Mouse (Mus musculus) forebrain, embryonic 10.5 days (tissue): ENCODE results near the gene Rptor. TPM values are rescaled to one million over a fixed set of nuclear protein-coding genes. Genes with fewer than 3 reads are reported as not detected.

Experiments used
- DNase-seq: peaks from one replicate; pipeline ENCODE4 v3.0.0-alpha.2; 2017; ENCODE audit warnings: low spot score; ENCODE audit errors: extremely low spot score
- H3K27ac ChIP-seq: fragments of 300-500 bp; sonication (generic); 2 replicates; pipeline ENCODE4 v1.5.1; 2016; ENCODE audit warnings: mild to moderate bottlenecking
- H3K27me3 ChIP-seq: fragments of 300-500 bp; sonication (generic); 2 replicates; pipeline ENCODE4 v1.6.1; 2016; ENCODE audit warnings: mild to moderate bottlenecking; ENCODE audit not compliant: poor library complexity, severe bottlenecking
- H3K36me3 ChIP-seq: fragments of 300-500 bp; sonication (generic); replicated peaks from 2 replicates; pipeline ENCODE4 v1.6.1; 2016; ENCODE audit warnings: mild to moderate bottlenecking, moderate library complexity
- H3K4me1 ChIP-seq: fragments of 300-500 bp; sonication (generic); 2 replicates; pipeline ENCODE4 v1.6.1; 2016
- H3K4me3 ChIP-seq: fragments of 300-500 bp; sonication (generic); 2 replicates; pipeline ENCODE4 v1.5.1; 2016; ENCODE audit warnings: mild to moderate bottlenecking, moderate library complexity
- H3K9me3 ChIP-seq: fragments of 300-500 bp; sonication (generic); 2 replicates; pipeline ENCODE4 v1.6.1; 2016; ENCODE audit warnings: mild to moderate bottlenecking, moderate library complexity
- WGBS: fragments of 180-500 bp; shearing (Covaris S2); methylation state at CpG from one replicate; pipeline ENCODE4 v1.1.7; 2016; 5-methylcytosine and 5-hydroxymethylcytosine counted together
- polyA plus RNA-seq: library from polyadenylated mRNA; unstranded; fragments of >200 nt; fragmentation: Nextera tagmentation; extraction: Ambion mirVana; gene quantifications from 2 replicates; pipeline ENCODE4 v1.2.1, GENCODE M21; 2016

Gene Rptor
- 12.8 and 13.0 TPM in 2 replicates for polyA plus RNA-seq

DNA sequence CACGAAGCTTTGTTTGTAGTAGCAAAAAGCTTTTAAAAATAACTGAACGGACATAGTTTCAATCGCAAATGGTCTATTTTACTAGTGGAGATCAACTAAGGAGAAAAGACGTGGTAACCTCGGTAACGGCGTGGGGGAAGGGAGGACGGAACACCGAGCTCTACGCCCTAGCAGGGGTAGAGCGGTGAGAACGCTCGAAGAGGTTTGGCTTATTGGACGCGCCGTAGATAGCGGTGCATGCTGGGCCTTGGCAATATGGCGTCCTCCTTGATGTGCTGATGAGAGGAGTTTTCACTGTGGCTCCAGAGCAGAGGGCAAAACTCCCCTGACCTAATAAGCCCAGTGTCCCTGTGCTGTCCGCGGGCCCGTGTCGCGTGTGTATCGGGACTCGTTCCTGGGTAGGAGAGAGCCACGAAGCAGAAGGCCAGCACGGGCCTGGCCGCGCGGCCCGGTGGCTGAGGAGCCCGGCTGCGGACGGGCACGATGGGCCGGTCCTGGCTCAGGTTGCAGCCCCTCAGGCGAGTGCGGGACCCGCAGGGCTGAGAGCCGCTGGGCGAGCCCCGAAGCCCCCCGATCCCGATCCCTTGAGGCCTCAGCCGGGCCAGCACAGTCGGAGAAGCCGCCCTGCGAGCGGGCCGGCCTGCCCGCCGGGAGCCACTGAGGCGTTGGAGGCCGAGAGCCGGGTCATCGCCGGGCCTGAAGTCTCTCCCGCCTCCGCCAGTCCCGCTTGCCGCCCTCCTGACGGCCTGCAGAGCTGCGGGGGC lies at the start of gene Rptor:
Gene Rptor (plus strand): TSS at position 143 of the 764 bp plus-strand sequence.
- Histone ChIP-seq H3K27me3 (no peaks in the 10 kb centered on the region), H3K27ac (peak within 1 kb of the TSS; percentile 94), H3K36me3 (peaks cover 25% of the 10 kb centered on the region), H3K4me1 (peaks cover 19% of the 10 kb centered on the region), H3K9me3 (no peaks in the 10 kb centered on the region), H3K4me3 (peak within 1 kb of the TSS; percentile 99)
- peak; percentile 95 for DNase-seq
- under 1% methylated on average over 63 of the region's 63 CpGs for WGBS

GRCm38 (mm10) chr11:119554706-119555105 lies 48.0 kb upstream of the Rptor start:
- Histone ChIP-seq H3K36me3 (no peaks in the 10 kb centered on the region), H3K27me3 (peaks cover 96% of the 10 kb centered on the region)
- no peak for DNase-seq

DNA sequence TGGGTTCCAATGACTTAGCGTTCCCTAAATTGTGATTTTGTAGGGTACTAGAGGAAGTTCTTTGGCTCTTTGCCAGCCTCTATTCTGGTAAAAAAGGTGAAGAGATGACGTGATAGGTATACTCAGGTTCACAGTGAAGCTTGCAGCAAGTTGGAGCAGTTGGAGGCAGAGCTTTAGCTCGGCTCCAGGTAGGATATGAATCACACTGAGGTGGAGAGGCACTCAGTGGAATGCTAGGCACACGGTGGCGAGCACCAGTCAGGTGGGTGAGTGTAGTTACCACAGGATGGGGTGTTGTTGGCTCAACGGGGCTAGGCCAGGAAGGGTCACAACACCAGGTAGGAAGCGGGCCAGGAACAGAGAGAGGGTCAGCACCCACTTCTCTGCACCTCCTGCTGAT lies 47.5 kb upstream of the Rptor start:
- Histone ChIP-seq H3K27ac (no peak overlapping the region), H3K36me3 (no peaks in the 10 kb centered on the region), H3K4me3 (no peak overlapping the region), H3K9me3 (no peaks in the 10 kb centered on the region), H3K27me3 (peaks cover 96% of the 10 kb centered on the region), H3K4me1 (peaks cover 54% of the 10 kb centered on the region)
- DNase-seq = no peak
- 84% methylated on average over 7 of the region's 7 CpGs for WGBS

More at GRCm38 (mm10) chr11:119554706-119555105, 48.0 kb upstream of the Rptor start:
- 88% methylated on average over 7 of the region's 7 CpGs for WGBS
- peaks cover 53% of the 10 kb centered on the region for H3K4me1 ChIP-seq
- no peak overlapping the region for H3K27ac ChIP-seq
- no peak overlapping the region for H3K4me3 ChIP-seq
- no peaks in the 10 kb centered on the region for H3K9me3 ChIP-seq

- H3K36me3 ChIP-seq = no peaks in the 10 kb centered on the region
- peak overlapping the region; percentile 89 for H3K27ac ChIP-seq
- DNase-seq = no peak
- peak overlapping the region; percentile 41 for H3K4me3 ChIP-seq
- 16% methylated on average over 17 of the region's 17 CpGs for WGBS
- no peaks in the 10 kb centered on the region for H3K9me3 ChIP-seq
- H3K4me1 ChIP-seq = peaks cover 48% of the 10 kb centered on the region
- peaks cover 95% of the 10 kb centered on the region for H3K27me3 ChIP-seq
Observed at GRCm38 (mm10) chr11:119557940-119558869, 44.5 kb upstream of the Rptor start.

- Histone ChIP-seq H3K9me3 (no peaks in the 10 kb centered on the region), H3K27ac (peak overlapping the region; percentile 89), H3K4me3 (peak overlapping the region; percentile 41), H3K27me3 (peaks cover 95% of the 10 kb centered on the region), H3K36me3 (no peaks in the 10 kb centered on the region), H3K4me1 (peaks cover 57% of the 10 kb centered on the region)
- peak; percentile 76 for DNase-seq
- WGBS = 7% methylated on average over 9 of the region's 9 CpGs
Observed at GRCm38 (mm10) chr11:119558870-119559610, 43.7 kb upstream of the Rptor start.

- peaks cover 72% of the 10 kb centered on the region for H3K4me1 ChIP-seq
- no peak for DNase-seq
- H3K27me3 ChIP-seq = peaks cover 85% of the 10 kb centered on the region
- no peaks in the 10 kb centered on the region for H3K36me3 ChIP-seq
- no peak overlapping the region for H3K4me3 ChIP-seq
- 0 out of 2 replicates have a peak overlapping the region, but pooled peaks have one; percentile 15 for H3K27ac ChIP-seq
- 35% methylated on average over 6 of the region's 6 CpGs for WGBS
- no peaks in the 10 kb centered on the region for H3K9me3 ChIP-seq
Observed at GRCm38 (mm10) chr11:119562286-119562685, 40.4 kb upstream of the Rptor start.

DNA sequence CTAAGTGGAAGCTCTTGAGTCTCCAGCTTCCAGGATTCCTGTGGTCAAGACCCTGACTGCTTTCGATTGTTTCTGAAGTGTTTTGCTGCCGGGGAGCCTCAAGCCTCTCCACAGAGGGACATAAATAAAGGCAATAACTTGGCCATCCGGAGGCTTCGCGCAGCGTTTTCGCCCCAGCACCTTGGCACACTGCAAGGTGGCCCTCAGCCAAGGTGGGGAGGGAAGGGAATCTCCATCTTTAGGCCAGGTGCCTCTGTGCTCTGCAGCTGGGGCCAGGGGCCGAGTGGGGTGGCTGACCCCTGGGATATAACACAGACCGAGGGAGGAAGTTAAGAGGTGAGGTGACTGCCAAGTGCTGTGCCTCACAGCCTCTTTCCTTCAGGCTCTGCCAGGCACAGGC lies 39.5 kb upstream of the Rptor start:
- no peak for DNase-seq
- WGBS = 78% methylated on average over 9 of the region's 9 CpGs
- Histone ChIP-seq H3K4me1 (peaks cover 63% of the 10 kb centered on the region), H3K27me3 (peaks cover 76% of the 10 kb centered on the region), H3K4me3 (no peak overlapping the region), H3K36me3 (no peaks in the 10 kb centered on the region), H3K9me3 (no peaks in the 10 kb centered on the region), H3K27ac (0 out of 2 replicates have a peak overlapping the region, but pooled peaks have one; percentile 16)

GRCm38 (mm10) chr11:119564383-119564782 lies 38.3 kb upstream of the Rptor start:
- 91% methylated on average over 10 of the region's 10 CpGs for WGBS
- Histone ChIP-seq H3K27me3 (peaks cover 72% of the 10 kb centered on the region), H3K36me3 (no peaks in the 10 kb centered on the region), H3K9me3 (no peaks in the 10 kb centered on the region), H3K4me3 (no peak overlapping the region), H3K27ac (no peak overlapping the region), H3K4me1 (peaks cover 51% of the 10 kb centered on the region)
- DNase-seq = no peak

GRCm38 (mm10) chr11:119565021-119565420 lies 37.7 kb upstream of the Rptor start:
- Histone ChIP-seq H3K27me3 (peaks cover 72% of the 10 kb centered on the region), H3K4me1 (peaks cover 45% of the 10 kb centered on the region), H3K9me3 (no peaks in the 10 kb centered on the region), H3K4me3 (no peak overlapping the region), H3K27ac (no peak overlapping the region), H3K36me3 (no peaks in the 10 kb centered on the region)
- DNase-seq = no peak
- 75% methylated on average over 7 of the region's 7 CpGs for WGBS

DNA sequence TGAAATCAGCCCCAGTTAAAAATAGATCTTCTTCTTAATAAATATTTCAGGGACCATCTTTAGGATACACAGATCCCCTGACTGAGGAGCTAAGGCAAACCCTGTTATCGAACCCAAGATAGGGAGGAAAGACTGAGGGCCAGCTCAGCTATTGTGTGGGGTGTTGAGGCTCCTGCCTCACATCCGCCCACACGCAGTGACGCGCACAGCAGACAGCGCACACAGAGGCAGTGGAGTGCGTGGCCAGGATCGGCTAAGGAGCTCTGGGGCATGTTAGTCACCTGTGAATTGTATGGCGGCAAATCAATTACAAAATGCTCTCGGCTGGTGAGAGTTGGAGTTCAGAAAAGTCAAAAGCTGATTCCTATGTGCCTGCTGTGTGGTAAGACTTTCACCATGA lies 37.0 kb upstream of the Rptor start:
- 49% methylated on average over 10 of the region's 10 CpGs for WGBS
- H3K27me3 ChIP-seq = peaks cover 72% of the 10 kb centered on the region
- H3K27ac ChIP-seq = no peak overlapping the region
- DNase-seq = no peak
- H3K36me3 ChIP-seq = no peaks in the 10 kb centered on the region
- H3K9me3 ChIP-seq = no peaks in the 10 kb centered on the region
- no peak overlapping the region for H3K4me3 ChIP-seq
- peaks cover 43% of the 10 kb centered on the region for H3K4me1 ChIP-seq

GRCm38 (mm10) chr11:119566188-119566587 lies 36.5 kb upstream of the Rptor start:
- Histone ChIP-seq H3K36me3 (no peaks in the 10 kb centered on the region), H3K4me1 (peaks cover 43% of the 10 kb centered on the region), H3K27ac (no peak overlapping the region), H3K4me3 (no peak overlapping the region), H3K27me3 (peaks cover 72% of the 10 kb centered on the region), H3K9me3 (no peaks in the 10 kb centered on the region)
- 64% methylated on average over 5 of the region's 5 CpGs for WGBS
- DNase-seq = no peak

GRCm38 (mm10) chr11:119572316-119573010 lies 30.2 kb upstream of the Rptor start:
- DNase-seq = no peak
- Histone ChIP-seq H3K4me3 (no peak overlapping the region), H3K27me3 (peaks cover 43% of the 10 kb centered on the region), H3K9me3 (no peaks in the 10 kb centered on the region), H3K4me1 (peaks cover 24% of the 10 kb centered on the region), H3K27ac (peak overlapping the region; percentile 60), H3K36me3 (no peaks in the 10 kb centered on the region)
- WGBS = 46% methylated on average over 15 of the region's 15 CpGs
